Mouse (Mus musculus) layer of hippocampus, adult 2 months (tissue): ENCODE data around the gene Fam114a2. TPM values are rescaled to one million over a fixed set of nuclear protein-coding genes. Genes with fewer than 3 reads are reported as not detected.

Experiments
- DNase-seq, 2 experiments: peaks; one replicate each; pipeline ENCODE4 v3.0.0; 2022; ENCODE audit warnings: low spot score in 2 of 2
- H3K27ac ChIP-seq: fragments of 200-600 bp; 2 replicates; pipeline ENCODE4 v1.8.1; 2022
- H3K4me3 ChIP-seq: fragments of 200-600 bp; 2 replicates; pipeline ENCODE4 v1.8.1; 2022; ENCODE audit warnings: mild to moderate bottlenecking
- CTCF ChIP-seq: fragments of 200-600 bp; conservative IDR thresholded peaks from 2 replicates; pipeline ENCODE4 v1.8.1; 2022; ENCODE audit warnings: antibody characterized with exemption, mild to moderate bottlenecking, moderate library complexity
- total RNA-seq, 2 experiments: library from RNA; stranded (reverse); gene quantifications; 2 replicates each; pipeline ENCODE4 v1.2.3; 2021

The Fam114a2 gene
- total RNA-seq, 2 experiments from 2014 or later, result 41.1 to 42.4 TPM

- no peak overlapping the region for H3K27ac ChIP-seq
- peak; percentile 45 for TF ChIP-seq CTCF
- no peak for DNase-seq
- no peak overlapping the region for H3K4me3 ChIP-seq
These were observed 53.4 kb downstream of the Fam114a2 start for GRCm38 (mm10) chr11:57465025-57465424.

GRCm38 (mm10) chr11:57459759-57460158, 58.7 kb downstream of the Fam114a2 start:
- no peak overlapping the region for H3K27ac ChIP-seq
- TF ChIP-seq CTCF, result no peak
- H3K4me3 ChIP-seq, result no peak overlapping the region
- DNase-seq, result no peak

- DNase-seq, result no peak
- TF ChIP-seq CTCF, result no peak
- Histone ChIP-seq H3K27ac (no peak overlapping the region), H3K4me3 (no peak overlapping the region)
These were observed 64.0 kb downstream of the Fam114a2 start for GRCm38 (mm10) chr11:57454421-57454820.

DNA sequence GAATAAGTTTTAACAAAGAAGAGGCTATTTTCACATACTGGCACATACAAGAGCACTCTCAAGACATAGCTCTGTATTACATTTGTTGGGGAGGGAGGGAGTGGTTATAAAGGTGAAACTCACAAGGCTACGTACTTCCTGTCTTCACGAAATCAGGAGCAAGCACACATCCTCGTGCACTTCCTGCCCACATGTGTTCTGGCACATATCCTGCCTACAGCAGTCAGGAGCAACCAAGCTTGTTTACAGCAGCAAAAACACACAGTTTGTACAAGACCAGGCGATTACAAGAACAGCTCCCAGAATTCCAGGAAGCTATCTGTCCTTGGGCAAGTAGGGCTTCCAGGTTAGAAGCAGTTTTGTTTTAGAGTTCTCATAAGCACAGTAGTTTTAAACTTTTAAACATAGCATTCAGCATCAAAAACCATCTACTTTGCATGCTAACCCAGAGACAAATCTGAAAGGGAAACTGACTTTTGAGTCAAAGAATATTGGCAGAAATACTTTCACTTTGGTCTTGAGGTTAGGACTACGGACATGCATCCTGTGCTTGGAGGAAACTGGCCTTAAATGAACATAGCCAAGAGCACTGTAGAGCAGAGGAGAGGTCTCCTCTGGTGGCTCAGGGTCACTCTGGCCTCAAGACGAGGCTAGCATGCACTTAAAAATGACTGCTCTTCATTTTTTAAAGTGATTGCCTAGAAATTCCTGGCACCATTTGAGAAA, 73.0 kb downstream of the Fam114a2 start:
- no peak for TF ChIP-seq CTCF
- peak overlapping the region; percentile 64 for H3K27ac ChIP-seq
- H3K4me3 ChIP-seq, result no peak overlapping the region
- DNase-seq, result no peak

DNA sequence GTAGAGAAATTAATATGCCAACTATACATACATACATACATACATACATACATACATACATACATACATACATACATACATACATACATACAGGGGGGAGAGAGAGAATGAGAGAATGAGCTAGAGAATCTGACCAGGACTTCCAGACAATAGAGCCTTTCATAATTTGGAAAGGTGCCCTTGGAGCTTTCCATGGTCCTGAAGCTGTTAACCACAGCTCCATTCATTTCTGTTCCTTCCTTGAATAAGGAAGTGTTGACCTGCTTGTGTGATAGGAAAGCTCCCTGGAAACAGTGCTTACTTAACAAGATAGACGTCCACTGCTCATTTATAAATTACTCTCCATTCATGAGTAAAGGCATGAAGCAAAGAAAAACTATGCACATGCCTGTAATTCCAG, 84.3 kb downstream of the Fam114a2 start:
- TF ChIP-seq CTCF, result no peak
- no peak for DNase-seq
- no peak overlapping the region for H3K27ac ChIP-seq
- H3K4me3 ChIP-seq, result no peak overlapping the region

Other genes starting within 250 kb of the Fam114a2 start
- 10 to 100 TPM; 26.8 to 34.9 TPM for gene Mfap3, start within 50 bp of the Fam114a2 start, total RNA-seq
- 1 to 10 TPM; 6.3 TPM for gene Galnt10, start 126.8 kb upstream of the Fam114a2 start, total RNA-seq